Comparison of ENCODE assay signal across 25 mouse cellular contexts in the genomic region with DNA sequence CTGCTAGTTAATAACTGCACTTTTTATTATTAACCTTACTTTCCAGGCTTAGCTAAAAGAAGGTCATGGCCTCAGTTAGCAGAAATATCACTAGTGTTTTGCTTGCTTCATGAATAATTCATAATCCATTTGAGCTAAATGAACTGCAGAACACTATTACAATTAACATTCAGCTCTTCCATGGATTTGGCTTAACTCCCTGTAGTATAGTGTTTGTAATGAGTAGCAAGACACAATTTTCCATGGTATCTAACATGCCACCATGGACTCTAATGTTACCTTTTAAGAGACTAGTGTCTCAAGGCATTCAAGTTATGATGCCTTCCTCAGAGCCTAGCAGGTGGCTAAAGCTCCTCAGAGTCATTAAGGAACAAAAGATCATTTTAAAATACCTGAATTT.
DNase-seq lines count a peak whose midpoint lies in the region; ATAC-seq and TF ChIP-seq lines count a peak whose summit lies in the region.
"Had no signal": no experiment of that assay in that cellular context is flagged by ENCODE, and none has a peak within 500 bp of the region (broad histone marks: within the 10 kb centered on the region; RNA-seq: fewer than 3 reads in every experiment).

No protein-coding gene starts in this region.

- no peak for TF ChIP-seq CTCF in midbrain, postnatal 0 days (IDR thresholded peaks at IDR 0.05)

- H3K27ac ChIP-seq in hindbrain, embryonic 11.5 days (ENCODE audit: low read depth, low read length) = no peak overlapping the region
- H3K27ac ChIP-seq in hindbrain, embryonic 10.5 days = no peak overlapping the region
- H3K27ac ChIP-seq in midbrain, embryonic 13.5 days = no peak overlapping the region
- no peak overlapping the region for H3K27ac ChIP-seq in midbrain, embryonic 16.5 days (ENCODE audit: low read length)
- no peak overlapping the region for H3K27ac ChIP-seq in forebrain, embryonic 15.5 days (replicated peaks)
- H3K27ac ChIP-seq in midbrain, postnatal 0 days (ENCODE audit: low read depth, low read length) = no peak overlapping the region
- H3K27ac ChIP-seq: hindbrain, embryonic 15.5 days; kidney, postnatal 0 days; limb, embryonic 13.5 days; liver, embryonic 12.5 days; midbrain, embryonic 12.5 days had no signal

- peak; percentile 5 for DNase-seq in hindbrain, embryonic 11.5 days (ENCODE audit: low spot score)
- DNase-seq in hindbrain, embryonic 10.5 days (ENCODE audit: low spot score) = no peak
- peak; percentile 4 for DNase-seq in midbrain, postnatal 0 days (ENCODE audit: low spot score)
- no peak for DNase-seq in cerebellum, postnatal 4 days (ENCODE audit: low spot score in 2 of 2)
- DNase-seq in frontal cortex, adult 2 months (ENCODE audit: extremely low spot score in 1 of 2, low spot score in 1 of 2) = no peak
- DNase-seq: adrenal gland, postnatal 25 days; cerebellum, adult 9-10 months; heart, postnatal 10 days; layer of hippocampus, adult 9-11 months; lung, adult 18-20 months; lung, postnatal 10 days; retina, postnatal 1 day; thymus, adult 18-20 months; thymus, postnatal 36 days had no signal

- peak; percentile 68 for ATAC-seq in hindbrain, embryonic 11.5 days (ENCODE audit: low FRiP score)
- ATAC-seq in midbrain, embryonic 13.5 days = peak; percentile 65; the same call in 1 of the 2 replicates
- no peak for ATAC-seq in midbrain, embryonic 16.5 days
- ATAC-seq in forebrain, embryonic 15.5 days (replicated peaks) = peak; percentile 63; the same call in 1 of the 2 replicates
- ATAC-seq in midbrain, postnatal 0 days (ENCODE audit: low FRiP score) = no peak
- ATAC-seq: CD4-positive, CD25-positive, alpha-beta regulatory T cell, adult 4 months; intestine, embryonic 16.5 days; liver, embryonic 12.5 days had no signal

- no peaks in the 10 kb centered on the region for H3K4me1 ChIP-seq in hindbrain, embryonic 11.5 days (replicated peaks; ENCODE audit: control insufficient read depth, insufficient read depth, low read length)
- H3K4me1 ChIP-seq in hindbrain, embryonic 10.5 days (replicated peaks) = no peaks in the 10 kb centered on the region
- H3K4me1 ChIP-seq in midbrain, embryonic 13.5 days (replicated peaks) = no peaks in the 10 kb centered on the region
- H3K4me1 ChIP-seq in midbrain, embryonic 16.5 days (ENCODE audit: control insufficient read depth, insufficient read depth, low read length) = no peaks in the 10 kb centered on the region
- peaks cover 4% of the 10 kb centered on the region; the same call in 1 of the 2 replicates for H3K4me1 ChIP-seq in forebrain, embryonic 15.5 days
- no peaks in the 10 kb centered on the region for H3K4me1 ChIP-seq in midbrain, postnatal 0 days (ENCODE audit: insufficient read depth, low read length)
- H3K4me1 ChIP-seq: hindbrain, embryonic 15.5 days; limb, embryonic 13.5 days; liver, embryonic 12.5 days; midbrain, embryonic 12.5 days had no signal

- H3K4me2 ChIP-seq in hindbrain, embryonic 11.5 days (replicated peaks; ENCODE audit: low read depth, low read length) = no peak overlapping the region
- H3K4me2 ChIP-seq in midbrain, embryonic 13.5 days (replicated peaks) = no peak overlapping the region
- H3K4me2 ChIP-seq in midbrain, embryonic 16.5 days (ENCODE audit: low read length) = no peak overlapping the region
- H3K4me2 ChIP-seq in forebrain, embryonic 15.5 days (replicated peaks) = no peak overlapping the region
- no peak overlapping the region for H3K4me2 ChIP-seq in midbrain, postnatal 0 days (ENCODE audit: low read depth, low read length, poor library complexity, severe bottlenecking)
- H3K4me2 ChIP-seq: heart, embryonic 11.5 days; hindbrain, embryonic 15.5 days; limb, embryonic 13.5 days; liver, embryonic 12.5 days; midbrain, embryonic 12.5 days had no signal

- no peak overlapping the region for H3K4me3 ChIP-seq in hindbrain, embryonic 11.5 days (ENCODE audit: low read depth, low read length)
- H3K4me3 ChIP-seq in hindbrain, embryonic 10.5 days = no peak overlapping the region
- H3K4me3 ChIP-seq in midbrain, embryonic 13.5 days (replicated peaks) = no peak overlapping the region
- H3K4me3 ChIP-seq in midbrain, embryonic 16.5 days (ENCODE audit: low read depth, low read length) = no peak overlapping the region
- H3K4me3 ChIP-seq in forebrain, embryonic 15.5 days = no peak overlapping the region
- no peak overlapping the region for H3K4me3 ChIP-seq in midbrain, postnatal 0 days (ENCODE audit: low read depth, low read length)
- H3K4me3 ChIP-seq: hindbrain, embryonic 15.5 days; limb, embryonic 13.5 days; liver, embryonic 12.5 days; midbrain, embryonic 12.5 days had no signal

- no peaks in the 10 kb centered on the region for H3K27me3 ChIP-seq in hindbrain, embryonic 11.5 days (ENCODE audit: control insufficient read depth, insufficient read depth, low read length)
- no peaks in the 10 kb centered on the region for H3K27me3 ChIP-seq in hindbrain, embryonic 10.5 days (ENCODE audit: insufficient read depth, poor library complexity, severe bottlenecking)
- no peaks in the 10 kb centered on the region for H3K27me3 ChIP-seq in midbrain, embryonic 13.5 days
- H3K27me3 ChIP-seq in midbrain, embryonic 16.5 days (ENCODE audit: control insufficient read depth, insufficient read depth, low read depth, low read length) = no peaks in the 10 kb centered on the region
- H3K27me3 ChIP-seq in forebrain, embryonic 15.5 days = no peaks in the 10 kb centered on the region
- no peaks in the 10 kb centered on the region for H3K27me3 ChIP-seq in midbrain, postnatal 0 days (ENCODE audit: insufficient read depth, low read length)
- H3K27me3 ChIP-seq: hindbrain, embryonic 15.5 days; limb, embryonic 13.5 days; liver, embryonic 12.5 days; midbrain, embryonic 12.5 days had no signal

- no peaks in the 10 kb centered on the region for H3K9me3 ChIP-seq in hindbrain, embryonic 11.5 days (ENCODE audit: control insufficient read depth, low read length)
- H3K9me3 ChIP-seq in hindbrain, embryonic 10.5 days = no peaks in the 10 kb centered on the region
- no peaks in the 10 kb centered on the region for H3K9me3 ChIP-seq in midbrain, embryonic 13.5 days
- H3K9me3 ChIP-seq in midbrain, embryonic 16.5 days (replicated peaks; ENCODE audit: control insufficient read depth, low read length, poor library complexity, severe bottlenecking) = no peaks in the 10 kb centered on the region
- H3K9me3 ChIP-seq in forebrain, embryonic 15.5 days = no peaks in the 10 kb centered on the region
- H3K9me3 ChIP-seq in midbrain, postnatal 0 days (ENCODE audit: low read length) = no peaks in the 10 kb centered on the region
- H3K9me3 ChIP-seq: hindbrain, embryonic 15.5 days; limb, embryonic 13.5 days; liver, embryonic 12.5 days; midbrain, embryonic 12.5 days had no signal

- no peak overlapping the region for H3K9ac ChIP-seq in hindbrain, embryonic 11.5 days (ENCODE audit: low read depth, low read length)
- H3K9ac ChIP-seq in midbrain, embryonic 13.5 days (replicated peaks) = no peak overlapping the region
- no peak overlapping the region for H3K9ac ChIP-seq in midbrain, embryonic 16.5 days (ENCODE audit: low read depth, low read length)
- H3K9ac ChIP-seq in forebrain, embryonic 15.5 days (replicated peaks) = no peak overlapping the region
- H3K9ac ChIP-seq in midbrain, postnatal 0 days (replicated peaks; ENCODE audit: low read length, poor library complexity, severe bottlenecking) = no peak overlapping the region
- H3K9ac ChIP-seq: hindbrain, embryonic 15.5 days; limb, embryonic 13.5 days; liver, embryonic 12.5 days; midbrain, embryonic 12.5 days had no signal

- no peaks in the 10 kb centered on the region for H3K36me3 ChIP-seq in hindbrain, embryonic 11.5 days (ENCODE audit: control insufficient read depth, insufficient read depth, low read length)
- H3K36me3 ChIP-seq in hindbrain, embryonic 10.5 days = no peaks in the 10 kb centered on the region
- no peaks in the 10 kb centered on the region for H3K36me3 ChIP-seq in midbrain, embryonic 13.5 days
- H3K36me3 ChIP-seq in midbrain, embryonic 16.5 days (ENCODE audit: control insufficient read depth, insufficient read depth, low read length) = no peaks in the 10 kb centered on the region
- H3K36me3 ChIP-seq in forebrain, embryonic 15.5 days = no peaks in the 10 kb centered on the region
- no peaks in the 10 kb centered on the region for H3K36me3 ChIP-seq in midbrain, postnatal 0 days (ENCODE audit: insufficient read depth, low read length)
- H3K36me3 ChIP-seq: hindbrain, embryonic 15.5 days; limb, embryonic 13.5 days; liver, embryonic 12.5 days; midbrain, embryonic 12.5 days had no signal

Comparison
In these comparisons a context has a peak if more than half of its experiments do, and no peak if none do; other contexts are left out.
1. ATAC-seq: peak in hindbrain, embryonic 11.5 days (single experiment), midbrain, embryonic 13.5 days (single experiment) and forebrain, embryonic 15.5 days (single experiment); none in midbrain, embryonic 16.5 days (single experiment) and midbrain, postnatal 0 days (single experiment).
2. DNase-seq: peak in hindbrain, embryonic 11.5 days (single experiment) and midbrain, postnatal 0 days (single experiment); none in hindbrain, embryonic 10.5 days (single experiment), cerebellum, postnatal 4 days (0 of 2) and frontal cortex, adult 2 months (0 of 2).